Mouse (Mus musculus) lung, postnatal 0 days (tissue): Measurements from ENCODE around the gene Axl.
"Not testable (repeated sequence)": the region's sequence is repeated elsewhere in the genome, so short reads cannot be mapped to it uniquely, and the experiment has no call there.

Experiments
- CTCF ChIP-seq: IDR thresholded peaks from 2 replicates; pipeline ENCODE4 v1.5.1; 2016; ENCODE audit warnings: antibody characterized with exemption, mild to moderate bottlenecking
- EP300 ChIP-seq: IDR thresholded peaks from 2 replicates; pipeline ENCODE4 v1.6.1; 2016; ENCODE audit warnings: antibody characterized with exemption, mild to moderate bottlenecking, control low read depth

DNA sequence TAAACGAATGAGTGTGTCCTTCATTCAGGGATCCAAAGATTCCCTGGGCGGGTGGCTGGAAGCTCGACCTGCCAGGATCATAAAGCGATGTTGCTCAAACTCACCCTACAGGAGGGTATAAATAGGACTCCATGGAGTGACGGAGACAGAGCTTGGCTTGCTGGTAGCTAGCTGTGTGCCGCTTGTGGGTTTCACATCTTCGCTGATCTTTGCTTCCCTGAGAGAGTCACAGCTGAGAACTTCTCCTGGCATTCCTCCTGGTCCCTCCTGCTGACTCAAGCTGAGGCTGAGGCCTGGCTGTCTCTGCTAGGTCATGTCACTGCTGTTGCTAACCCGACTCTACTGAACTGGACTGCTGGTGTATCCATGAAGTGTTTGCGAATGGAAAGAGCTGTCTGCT, 4.5 kb upstream of the Axl start:
- TF ChIP-seq CTCF, EP300: not testable (repeated sequence)
